Mouse (Mus musculus) liver, postnatal 0 days (tissue): ENCODE measurements around the gene Dgkg. TPM values are rescaled to one million over a fixed set of nuclear protein-coding genes. Genes with fewer than 3 reads are reported as not detected.

Source experiments
- ATAC-seq: fragments of 200-750 bp; cut with Nextera tagmentation; 2 replicates; pipeline ENCODE4 v1.8.0; 2017; ENCODE audit warnings: mild to moderate bottlenecking, moderate library complexity
- DNase-seq: peaks from one replicate; pipeline ENCODE4 v3.0.0-alpha.2; 2016
- H3K27ac ChIP-seq: fragments of 300-500 bp; sonication (generic); 2 replicates; pipeline ENCODE4 v1.5.1; 2014; ENCODE audit warnings: antibody characterized with exemption, moderate library complexity, mild to moderate bottlenecking, low read depth
- H3K27me3 ChIP-seq: fragments of 300-500 bp; sonication (generic); 2 replicates; pipeline ENCODE4 v1.6.1; 2014; ENCODE audit warnings: low read length, control low read depth, mixed read lengths; ENCODE audit not compliant: insufficient read depth
- H3K36me3 ChIP-seq: fragments of 300-500 bp; sonication (generic); replicated peaks from 2 replicates; pipeline ENCODE4 v1.6.1; 2014; ENCODE audit warnings: mild to moderate bottlenecking, control low read depth, low read length, moderate library complexity, mixed read lengths; ENCODE audit not compliant: insufficient read depth
- H3K4me1 ChIP-seq: fragments of 300-500 bp; sonication (generic); 2 replicates; pipeline ENCODE4 v1.6.1; 2014; ENCODE audit warnings: antibody characterized with exemption, mild to moderate bottlenecking, control low read depth; ENCODE audit not compliant: insufficient read depth
- H3K4me2 ChIP-seq: fragments of 300-500 bp; sonication (generic); 2 replicates; pipeline ENCODE4 v1.6.1; 2014; ENCODE audit warnings: low read depth, mild to moderate bottlenecking, low read length, moderate library complexity, mixed read lengths
- H3K4me3 ChIP-seq: fragments of 300-500 bp; sonication (generic); 2 replicates; pipeline ENCODE4 v1.5.1; 2014; ENCODE audit warnings: low read depth, low read length
- H3K9ac ChIP-seq: fragments of 300-500 bp; sonication (generic); replicated peaks from 2 replicates; pipeline ENCODE4 v1.6.1; 2014; ENCODE audit warnings: mild to moderate bottlenecking, moderate library complexity
- H3K9me3 ChIP-seq: fragments of 300-500 bp; sonication (generic); 2 replicates; pipeline ENCODE4 v1.6.1; 2016; ENCODE audit warnings: mild to moderate bottlenecking, control low read depth, low read length, mixed read lengths
- CTCF ChIP-seq: sonication (generic); IDR thresholded peaks from 2 replicates; pipeline ENCODE4 v1.5.1; 2016; ENCODE audit warnings: antibody characterized with exemption, low read depth
- EP300 ChIP-seq: IDR thresholded peaks from 2 replicates; pipeline ENCODE4 v1.6.1; 2016; ENCODE audit warnings: antibody characterized with exemption, low read depth, mild to moderate bottlenecking
- WGBS: fragments of 180-500 bp; shearing (Covaris S2); extraction: QIAGEN DNeasy Blood & Tissue Kit; methylation state at CpG from one replicate; pipeline ENCODE4 v1.1.7; 2014; ENCODE audit not compliant: insufficient replicate concordance; 5-methylcytosine and 5-hydroxymethylcytosine counted together
- polyA plus RNA-seq: library from polyadenylated mRNA; unstranded; fragments of >200 nt; fragmentation: Nextera tagmentation; extraction: Ambion mirVana; gene quantifications from 2 replicates; pipeline ENCODE4 v1.2.1, GENCODE M21; 2015

Gene Dgkg
- polyA plus RNA-seq, 1 experiment from 2014 or later: 0.93 TPM

GRCm38 (mm10) chr16:22533087-22533486, 123.9 kb downstream of the Dgkg start:
- no peak for DNase-seq
- Histone ChIP-seq H3K9ac (no peak overlapping the region), H3K4me2 (no peak overlapping the region), H3K4me3 (no peak overlapping the region), H3K9me3 (no peaks in the 10 kb centered on the region), H3K4me1 (no peaks in the 10 kb centered on the region), H3K27me3 (no peaks in the 10 kb centered on the region), H3K27ac (no peak overlapping the region), H3K36me3 (no peaks in the 10 kb centered on the region)
- ATAC-seq: no peak
- no peak for TF ChIP-seq EP300
- TF ChIP-seq CTCF: no peak
- WGBS: 61% methylated on average over 3 of the region's 3 CpGs

GRCm38 (mm10) chr16:22531834-22532233, 125.2 kb downstream of the Dgkg start:
- Histone ChIP-seq H3K4me2 (no peak overlapping the region), H3K9ac (no peak overlapping the region), H3K36me3 (no peaks in the 10 kb centered on the region), H3K4me1 (no peaks in the 10 kb centered on the region), H3K27ac (no peak overlapping the region), H3K9me3 (no peaks in the 10 kb centered on the region), H3K27me3 (no peaks in the 10 kb centered on the region), H3K4me3 (no peak overlapping the region)
- TF ChIP-seq EP300: no peak
- no peak for TF ChIP-seq CTCF
- 81% methylated on average over 6 of the region's 6 CpGs for WGBS
- no peak for ATAC-seq
- DNase-seq: no peak

- TF ChIP-seq EP300 (no peak), CTCF (no peak)
- ATAC-seq: no peak
Measured at GRCm38 (mm10) chr16:22531041-22531440, 126.0 kb downstream of the Dgkg start.

GRCm38 (mm10) chr16:22527499-22527939, 129.5 kb downstream of the Dgkg start:
- TF ChIP-seq EP300 (no peak), CTCF (no peak)
- WGBS: 77% methylated on average over 5 of the region's 5 CpGs
- no peak for ATAC-seq

More at GRCm38 (mm10) chr16:22531041-22531440, 126.0 kb downstream of the Dgkg start:
- 76% methylated on average over 9 of the region's 9 CpGs for WGBS
- no peaks in the 10 kb centered on the region for H3K27me3 ChIP-seq
- H3K4me2 ChIP-seq: no peak overlapping the region
- H3K9me3 ChIP-seq: no peaks in the 10 kb centered on the region
- no peak for DNase-seq
- H3K9ac ChIP-seq: no peak overlapping the region
- H3K36me3 ChIP-seq: no peaks in the 10 kb centered on the region
- H3K27ac ChIP-seq: no peak overlapping the region
- no peak overlapping the region for H3K4me3 ChIP-seq
- no peaks in the 10 kb centered on the region for H3K4me1 ChIP-seq

GRCm38 (mm10) chr16:22526386-22526785, 130.6 kb downstream of the Dgkg start:
- no peaks in the 10 kb centered on the region for H3K9me3 ChIP-seq
- no peaks in the 10 kb centered on the region for H3K27me3 ChIP-seq
- 54% methylated on average over 4 of the region's 4 CpGs for WGBS
- ATAC-seq: no peak
- no peak for DNase-seq
- H3K4me3 ChIP-seq: no peak overlapping the region
- H3K27ac ChIP-seq: no peak overlapping the region
- no peak overlapping the region for H3K9ac ChIP-seq
- H3K4me1 ChIP-seq: no peaks in the 10 kb centered on the region
- no peak for TF ChIP-seq CTCF
- TF ChIP-seq EP300: no peak
- no peak overlapping the region for H3K4me2 ChIP-seq
- no peaks in the 10 kb centered on the region for H3K36me3 ChIP-seq

More at GRCm38 (mm10) chr16:22527499-22527939, 129.5 kb downstream of the Dgkg start:
- no peak overlapping the region for H3K27ac ChIP-seq
- no peaks in the 10 kb centered on the region for H3K27me3 ChIP-seq
- no peak overlapping the region for H3K4me2 ChIP-seq
- no peak overlapping the region for H3K9ac ChIP-seq
- no peaks in the 10 kb centered on the region for H3K9me3 ChIP-seq
- no peak overlapping the region for H3K4me3 ChIP-seq
- H3K4me1 ChIP-seq: no peaks in the 10 kb centered on the region
- DNase-seq: no peak
- H3K36me3 ChIP-seq: no peaks in the 10 kb centered on the region

GRCm38 (mm10) chr16:22517431-22518384, 139.3 kb downstream of the Dgkg start:
- TF ChIP-seq EP300 (no peak), CTCF (no peak)
- peaks cover 1% of the 10 kb centered on the region for H3K9me3 ChIP-seq
- no peaks in the 10 kb centered on the region for H3K27me3 ChIP-seq
- 17% methylated on average over 20 of the region's 20 CpGs for WGBS
- DNase-seq (peak; percentile 62), ATAC-seq (peak; percentile 65)
- H3K36me3 ChIP-seq: no peaks in the 10 kb centered on the region
- H3K4me3 ChIP-seq: no peak overlapping the region
- H3K27ac ChIP-seq: peak overlapping the region; percentile 44; the same call in 1 of the 2 replicates
- peaks cover 6% of the 10 kb centered on the region for H3K4me1 ChIP-seq
- no peak overlapping the region for H3K4me2 ChIP-seq
- peak overlapping the region; percentile 34; the same call in 1 of the 2 replicates for H3K9ac ChIP-seq
